Mouse (Mus musculus) hindbrain, embryonic 13.5 days (tissue): ENCODE results near the gene Gm10128. TPM values are rescaled to one million over a fixed set of nuclear protein-coding genes. Genes with fewer than 3 reads are reported as not detected.
A peak's percentile ranks its signal among the peaks of the same experiment; 100 is the strongest.
"Not testable (repeated sequence)": the region's sequence is repeated elsewhere in the genome, so short reads cannot be mapped to it uniquely, and the experiment has no call there.

Experiments used
- ATAC-seq: fragments of 200-750 bp; cut with Nextera tagmentation; 2 replicates; pipeline ENCODE4 v1.8.0; 2017; ENCODE audit warnings: moderate TSS enrichment; ENCODE audit not compliant: low FRiP score
- H3K27ac ChIP-seq: fragments of 300-500 bp; sonication (generic); 2 replicates; pipeline ENCODE4 v1.5.1; 2015; ENCODE audit warnings: inconsistent platforms, mild to moderate bottlenecking, moderate library complexity
- H3K27me3 ChIP-seq: fragments of 300-500 bp; sonication (generic); 2 replicates; pipeline ENCODE4 v1.6.1; 2015; ENCODE audit warnings: mild to moderate bottlenecking, inconsistent platforms
- H3K36me3 ChIP-seq: fragments of 300-500 bp; sonication (generic); 2 replicates; pipeline ENCODE4 v1.6.1; 2015; ENCODE audit warnings: mild to moderate bottlenecking, inconsistent platforms
- H3K4me1 ChIP-seq: fragments of 300-500 bp; sonication (generic); replicated peaks from 2 replicates; pipeline ENCODE4 v1.6.1; 2015; ENCODE audit warnings: inconsistent platforms
- H3K4me2 ChIP-seq: fragments of 300-500 bp; sonication (generic); 2 replicates; pipeline ENCODE4 v1.6.1; 2015; ENCODE audit warnings: inconsistent platforms, mild to moderate bottlenecking, moderate library complexity
- H3K4me3 ChIP-seq: fragments of 300-500 bp; sonication (generic); 2 replicates; pipeline ENCODE4 v1.5.1; 2015; ENCODE audit warnings: mild to moderate bottlenecking, inconsistent platforms
- H3K9ac ChIP-seq: fragments of 300-500 bp; sonication (generic); 2 replicates; pipeline ENCODE4 v1.6.1; 2015; ENCODE audit warnings: mild to moderate bottlenecking, inconsistent platforms
- H3K9me3 ChIP-seq: fragments of 300-500 bp; sonication (generic); 2 replicates; pipeline ENCODE4 v1.6.1; 2016; ENCODE audit warnings: inconsistent platforms
- WGBS: fragments of 180-500 bp; shearing (Covaris S2); methylation state at CpG from one replicate; pipeline ENCODE4 v1.1.7; 2015; 5-methylcytosine and 5-hydroxymethylcytosine counted together
- polyA plus RNA-seq: library from polyadenylated mRNA; unstranded; fragments of >200 nt; fragmentation: Nextera tagmentation; extraction: Ambion mirVana; gene quantifications from 2 replicates; pipeline ENCODE4 v1.2.1, GENCODE M21; 2015

Gene Gm10128
- polyA plus RNA-seq: not detected in 2 replicates

- WGBS: no CpG with 5 or more reads among the region's 2 CpGs
- not testable (repeated sequence) for H3K36me3 ChIP-seq, ATAC-seq
These were observed at the start of gene Gm10128 for GRCm38 (mm10) chr14:7643872-7644271. TSS of gene Gm10128 (minus strand) at chr14:7643972.

GRCm38 (mm10) chr14:7681170-7681569, 37.4 kb upstream of the Gm10128 start:
- not testable (repeated sequence) for H3K9ac ChIP-seq, H3K27ac ChIP-seq, ATAC-seq, H3K4me2 ChIP-seq, H3K9me3 ChIP-seq, H3K4me3 ChIP-seq, H3K27me3 ChIP-seq, H3K4me1 ChIP-seq, H3K36me3 ChIP-seq
- 62% methylated on average over 5 of the region's 5 CpGs for WGBS

More at GRCm38 (mm10) chr14:7643872-7644271, at the start of gene Gm10128:
- not testable (repeated sequence) for H3K9ac ChIP-seq, H3K4me2 ChIP-seq, H3K4me3 ChIP-seq, H3K27me3 ChIP-seq, H3K9me3 ChIP-seq, H3K4me1 ChIP-seq, H3K27ac ChIP-seq

GRCm38 (mm10) chr14:7662491-7662890, 18.7 kb upstream of the Gm10128 start:
- ATAC-seq, H3K27ac ChIP-seq, H3K4me1 ChIP-seq, H3K36me3 ChIP-seq, H3K4me2 ChIP-seq, H3K9ac ChIP-seq, H3K4me3 ChIP-seq, H3K27me3 ChIP-seq, H3K9me3 ChIP-seq: not testable (repeated sequence)
- 87% methylated on average over 2 of the region's 2 CpGs for WGBS

GRCm38 (mm10) chr14:7658101-7659074, 14.6 kb upstream of the Gm10128 start:
- H3K36me3 ChIP-seq, ATAC-seq, H3K4me1 ChIP-seq, H3K9me3 ChIP-seq, H3K27me3 ChIP-seq: not testable (repeated sequence)
- peak overlapping the region; percentile 56 for H3K4me2 ChIP-seq
- peak overlapping the region; percentile 43 for H3K4me3 ChIP-seq
- peak overlapping the region; percentile 64 for H3K9ac ChIP-seq
- WGBS: 0% methylated on average over 28 of the region's 76 CpGs
- 0 out of 2 replicates have a peak overlapping the region, but pooled peaks have one; percentile 44 for H3K27ac ChIP-seq

GRCm38 (mm10) chr14:7657456-7657855, 13.7 kb upstream of the Gm10128 start:
- not testable (repeated sequence) for H3K27me3 ChIP-seq, H3K9ac ChIP-seq, H3K27ac ChIP-seq, ATAC-seq, H3K9me3 ChIP-seq, H3K36me3 ChIP-seq, H3K4me1 ChIP-seq
- Histone ChIP-seq H3K4me2 (peak overlapping the region; percentile 56), H3K4me3 (peak overlapping the region; percentile 43)
- 6% methylated on average over 8 of the region's 10 CpGs for WGBS

GRCm38 (mm10) chr14:7595492-7595891, 48.3 kb downstream of the Gm10128 start, which contains the start of gene Gm10338:
TSS of gene Gm10338 (minus strand) at chr14:7595592.
- H3K36me3 ChIP-seq, H3K9ac ChIP-seq, H3K4me1 ChIP-seq, H3K4me3 ChIP-seq, H3K9me3 ChIP-seq, H3K27ac ChIP-seq, H3K4me2 ChIP-seq, H3K27me3 ChIP-seq, ATAC-seq: not testable (repeated sequence)
- WGBS: no CpG with 5 or more reads among the region's 2 CpGs

Other genes with a start within 250 kb of the Gm10128 start
- gene Gm3755, start 193.1 kb downstream of the Gm10128 start, polyA plus RNA-seq: 0.17 TPM in 1 of 2 replicates, not detected in the other
- gene Gm3752, start 160.2 kb downstream of the Gm10128 start, polyA plus RNA-seq: 8.1 and 10.0 TPM in 2 replicates
- 4.0 and 4.4 TPM in 2 replicates for gene Gm3558, start 75.4 kb downstream of the Gm10128 start, polyA plus RNA-seq
- gene Gm10338, start 48.4 kb downstream of the Gm10128 start, polyA plus RNA-seq: not detected in 2 replicates
- gene Gm26661, start 147.6 kb upstream of the Gm10128 start, polyA plus RNA-seq: not detected in 2 replicates
- gene Flnb, start 174.0 kb upstream of the Gm10128 start, polyA plus RNA-seq: 6.5 and 7.4 TPM in 2 replicates